Mouse (Mus musculus) layer of hippocampus, adult 2 months (tissue): Measurements from ENCODE around the gene Mrpl53. TPM values are rescaled to one million over a fixed set of nuclear protein-coding genes. Genes with fewer than 3 reads are reported as not detected.
A peak's percentile ranks its signal among the peaks of the same experiment; 100 is the strongest.

ENCODE experiments used
- DNase-seq, 2 experiments: peaks; one replicate each; pipeline ENCODE4 v3.0.0; 2022; ENCODE audit warnings: low spot score in 2 of 2
- H3K27ac ChIP-seq: fragments of 200-600 bp; 2 replicates; pipeline ENCODE4 v1.8.1; 2022
- H3K4me3 ChIP-seq: fragments of 200-600 bp; 2 replicates; pipeline ENCODE4 v1.8.1; 2022; ENCODE audit warnings: mild to moderate bottlenecking
- CTCF ChIP-seq: fragments of 200-600 bp; conservative IDR thresholded peaks from 2 replicates; pipeline ENCODE4 v1.8.1; 2022; ENCODE audit warnings: antibody characterized with exemption, mild to moderate bottlenecking, moderate library complexity
- long read RNA-seq, 2 experiments: library from polyadenylated mRNA; stranded (forward); transcript quantifications; one replicate each; pipeline ENCODE4 v2.0.0; 2021; ENCODE audit warnings: borderline mapping rate in 2 of 2
- total RNA-seq, 2 experiments: library from RNA; stranded (reverse); gene quantifications; 2 replicates each; pipeline ENCODE4 v1.2.3; 2021

Gene Mrpl53
- 10 to 100 TPM; 64.9 to 67.4 TPM for total RNA-seq
- long read RNA-seq, experiment 1, transcript Mrpl53-201 (3 exons, 695 nt), result major isoform, 34 of 35 reads
- long read RNA-seq, experiment 1, partial matches to known transcripts, result 0 of 35 reads
- long read RNA-seq, experiment 1, other reads (novel, unspliced or antisense), result 1 of 35 reads
- long read RNA-seq, experiment 2, transcript Mrpl53-201 (3 exons, 695 nt), result major isoform, 35 of 41 reads
- long read RNA-seq, experiment 2, partial matches to known transcripts, result 0 of 41 reads
- long read RNA-seq, experiment 2, other reads (novel, unspliced or antisense), result 6 of 41 reads

DNA sequence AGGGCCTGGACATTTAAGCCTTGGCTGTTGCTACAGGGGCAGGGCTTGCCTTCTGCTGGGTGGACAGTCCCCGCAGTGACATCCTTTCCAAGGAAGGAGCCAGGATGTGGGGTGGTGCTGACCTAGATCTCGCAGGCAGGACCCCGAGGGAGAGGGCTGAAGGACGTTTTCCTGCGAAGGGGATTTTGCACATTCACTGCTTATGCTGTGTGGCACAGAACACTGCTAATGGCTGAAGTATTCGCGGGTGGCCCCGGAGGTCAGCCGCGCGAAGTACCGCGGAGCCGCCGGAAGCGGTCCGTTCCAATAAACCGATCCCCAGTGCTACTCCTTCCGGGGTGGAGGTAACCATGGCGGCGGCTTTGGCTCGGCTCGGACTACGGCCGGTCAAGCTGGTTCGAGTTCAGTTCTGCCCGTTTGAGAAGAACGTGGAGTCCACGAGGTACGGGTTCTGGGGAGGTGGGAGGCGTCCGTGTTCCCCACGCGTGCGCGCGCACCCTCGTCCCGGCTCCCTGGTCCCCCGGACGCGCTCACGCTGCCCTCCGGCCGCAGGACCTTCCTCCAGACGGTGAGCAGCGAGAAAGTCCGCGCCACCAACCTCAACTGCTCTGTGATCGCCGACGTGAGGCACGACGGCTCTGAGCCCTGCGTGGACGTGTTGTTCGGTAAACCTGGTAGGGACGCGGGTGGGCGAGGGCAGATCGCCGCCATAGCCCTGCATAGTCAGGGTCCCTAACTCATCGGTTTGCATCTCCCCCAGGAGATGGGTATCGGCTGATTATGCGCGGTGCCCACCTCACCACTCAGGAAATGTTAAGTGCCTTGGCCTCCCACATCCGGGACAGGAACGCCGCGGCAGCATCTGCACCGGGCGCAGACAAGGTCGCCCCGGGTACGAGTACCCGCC, at the start of gene Mrpl53:
Gene Mrpl53, plus strand, starts transcription at position 279 of the 907 bp plus-strand sequence.
- DNase-seq, result peak; percentile 73 to 81
- peak within 1 kb of the TSS; percentile 94 for H3K4me3 ChIP-seq
- peak within 1 kb of the TSS; percentile 98 for H3K27ac ChIP-seq
- no peak for TF ChIP-seq CTCF

- Histone ChIP-seq H3K27ac (no peak overlapping the region), H3K4me3 (no peak overlapping the region)
- no peak for DNase-seq
- no peak for TF ChIP-seq CTCF
Observed at GRCm38 (mm10) chr6:83065995-83066394, 42.8 kb upstream of the Mrpl53 start.

DNA sequence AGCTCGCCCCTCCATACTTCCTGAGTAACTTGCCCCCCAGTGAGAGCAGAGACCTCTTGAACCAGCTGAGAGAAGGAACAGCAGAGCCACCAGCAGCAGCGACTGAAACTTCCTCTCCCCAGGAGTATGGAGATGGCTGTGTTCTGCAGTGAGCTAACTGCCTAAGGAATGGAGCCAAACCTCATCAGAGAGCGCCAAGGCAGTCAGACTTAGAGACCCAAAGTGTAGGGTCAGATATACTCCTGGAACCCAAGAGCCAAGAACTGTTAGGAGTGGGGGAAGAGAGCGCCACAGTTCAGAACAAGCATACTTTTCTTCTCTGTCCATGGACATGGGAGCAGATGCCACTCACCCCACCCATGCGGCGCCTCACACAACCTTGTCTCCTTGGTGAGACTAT, 42.4 kb upstream of the Mrpl53 start:
- no peak for DNase-seq
- Histone ChIP-seq H3K27ac (no peak overlapping the region), H3K4me3 (no peak overlapping the region)
- no peak for TF ChIP-seq CTCF

DNA sequence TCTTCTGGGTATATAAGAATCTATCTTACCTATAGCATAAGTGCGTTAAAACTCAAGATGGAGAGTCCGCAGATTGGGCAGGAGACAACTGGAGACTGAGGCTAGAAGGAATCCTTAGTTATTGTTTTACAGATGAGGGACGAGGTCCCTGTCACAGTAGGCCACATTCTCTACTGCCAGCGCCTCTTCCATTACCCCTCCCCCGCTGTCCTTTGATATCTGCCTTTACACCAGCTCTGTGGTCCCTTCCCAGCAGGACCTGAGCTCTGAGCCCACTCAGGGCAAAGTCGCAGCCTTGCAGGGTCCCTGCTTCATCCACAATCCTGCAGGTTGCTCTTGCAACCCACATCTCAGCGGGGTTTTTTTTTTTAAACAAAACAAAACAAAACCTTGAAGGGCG, 40.6 kb upstream of the Mrpl53 start:
- Histone ChIP-seq H3K27ac (no peak overlapping the region), H3K4me3 (no peak overlapping the region)
- DNase-seq, result no peak
- TF ChIP-seq CTCF, result no peak

DNA sequence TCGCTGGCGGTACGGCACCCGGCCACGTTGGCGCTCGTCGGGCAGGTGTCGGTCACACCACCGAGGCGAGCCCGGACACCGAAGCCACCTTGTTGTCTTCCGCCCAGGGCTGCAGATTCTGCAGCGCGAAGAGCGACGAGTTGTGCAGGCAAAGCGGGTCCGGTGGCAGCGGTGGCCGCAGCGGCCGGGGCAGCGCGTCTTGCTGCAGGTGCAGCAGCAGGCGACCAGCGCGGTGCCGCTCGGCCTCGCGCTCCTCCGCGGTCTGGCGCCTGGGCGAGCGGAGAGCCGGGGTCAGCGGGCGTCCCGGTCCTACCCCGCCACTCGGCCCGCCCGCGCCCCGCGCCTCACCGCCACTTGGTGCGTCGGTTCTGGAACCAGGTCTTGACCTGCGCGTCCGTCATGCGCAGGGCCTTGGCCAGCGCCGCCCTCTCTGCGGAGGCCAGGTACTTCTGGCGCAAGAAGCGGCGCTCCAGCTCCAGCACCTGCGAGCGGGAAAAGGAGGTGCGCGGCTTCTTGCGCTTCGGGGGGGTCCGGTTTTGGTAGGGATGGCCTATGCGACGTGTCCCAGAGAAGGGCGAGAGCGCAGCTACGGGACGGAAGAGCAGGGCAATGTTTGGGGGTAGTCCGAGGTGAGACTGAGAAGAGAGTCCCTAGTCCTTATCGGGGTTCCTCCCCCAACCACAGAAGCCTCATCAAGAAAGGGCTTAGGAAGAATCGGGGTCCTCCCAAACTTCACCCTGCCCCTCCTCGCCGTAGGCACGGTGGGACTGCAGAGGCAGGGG, 39.9 kb upstream of the Mrpl53 start:
- DNase-seq, result no peak
- no peak for TF ChIP-seq CTCF
- Histone ChIP-seq H3K27ac (no peak overlapping the region), H3K4me3 (no peak overlapping the region)

DNA sequence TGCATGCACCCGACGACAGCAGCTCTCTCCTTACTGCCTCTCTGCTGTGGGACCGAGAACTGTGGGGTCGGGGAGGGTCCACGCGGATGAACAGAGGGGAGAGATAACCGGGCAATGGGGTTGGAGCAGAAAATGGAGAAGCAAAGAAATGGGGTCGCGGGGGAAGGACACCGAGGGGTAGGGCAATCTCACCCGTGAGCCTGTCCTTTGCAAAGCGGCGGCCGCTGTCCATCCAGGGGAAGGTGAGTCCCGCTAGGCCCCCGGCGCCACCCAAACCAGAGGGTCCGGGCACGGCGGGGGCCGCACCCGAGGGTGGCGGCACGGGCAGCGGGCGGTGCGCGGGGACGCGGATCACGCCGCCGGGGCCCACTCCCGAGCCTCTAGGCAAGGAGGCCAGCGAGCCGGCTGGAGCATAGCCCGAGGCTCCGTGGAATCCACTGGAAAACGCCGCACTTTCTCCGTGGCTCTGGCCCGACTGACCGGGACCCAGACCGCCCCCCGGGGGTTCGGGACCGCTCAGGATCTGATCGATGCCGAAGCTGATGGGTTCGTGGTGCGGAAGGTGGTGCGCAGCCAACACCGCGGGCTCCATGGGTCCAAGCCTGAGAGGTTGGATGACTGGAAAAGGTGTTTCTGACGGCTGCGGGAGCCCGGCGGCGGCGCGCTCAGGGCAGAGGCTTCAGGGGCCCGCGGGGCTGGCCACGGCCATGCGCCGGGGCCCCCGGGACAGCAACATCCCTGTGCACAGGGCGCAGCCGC, 39.2 kb upstream of the Mrpl53 start:
- H3K27ac ChIP-seq, result no peak overlapping the region
- TF ChIP-seq CTCF, result no peak
- no peak overlapping the region for H3K4me3 ChIP-seq
- no peak for DNase-seq

DNA sequence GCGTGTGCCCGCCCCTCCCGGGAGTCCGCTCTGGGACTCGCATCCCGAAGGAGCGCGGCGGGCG, 38.8 kb upstream of the Mrpl53 start, which contains the start of gene Tlx2:
Gene Tlx2, minus strand, starts transcription at position 47 of the 64 bp plus-strand sequence.
- no peak for TF ChIP-seq CTCF
- no peak within 1 kb of the TSS for H3K4me3 ChIP-seq
- DNase-seq, result no peak
- H3K27ac ChIP-seq, result no peak within 1 kb of the TSS

DNA sequence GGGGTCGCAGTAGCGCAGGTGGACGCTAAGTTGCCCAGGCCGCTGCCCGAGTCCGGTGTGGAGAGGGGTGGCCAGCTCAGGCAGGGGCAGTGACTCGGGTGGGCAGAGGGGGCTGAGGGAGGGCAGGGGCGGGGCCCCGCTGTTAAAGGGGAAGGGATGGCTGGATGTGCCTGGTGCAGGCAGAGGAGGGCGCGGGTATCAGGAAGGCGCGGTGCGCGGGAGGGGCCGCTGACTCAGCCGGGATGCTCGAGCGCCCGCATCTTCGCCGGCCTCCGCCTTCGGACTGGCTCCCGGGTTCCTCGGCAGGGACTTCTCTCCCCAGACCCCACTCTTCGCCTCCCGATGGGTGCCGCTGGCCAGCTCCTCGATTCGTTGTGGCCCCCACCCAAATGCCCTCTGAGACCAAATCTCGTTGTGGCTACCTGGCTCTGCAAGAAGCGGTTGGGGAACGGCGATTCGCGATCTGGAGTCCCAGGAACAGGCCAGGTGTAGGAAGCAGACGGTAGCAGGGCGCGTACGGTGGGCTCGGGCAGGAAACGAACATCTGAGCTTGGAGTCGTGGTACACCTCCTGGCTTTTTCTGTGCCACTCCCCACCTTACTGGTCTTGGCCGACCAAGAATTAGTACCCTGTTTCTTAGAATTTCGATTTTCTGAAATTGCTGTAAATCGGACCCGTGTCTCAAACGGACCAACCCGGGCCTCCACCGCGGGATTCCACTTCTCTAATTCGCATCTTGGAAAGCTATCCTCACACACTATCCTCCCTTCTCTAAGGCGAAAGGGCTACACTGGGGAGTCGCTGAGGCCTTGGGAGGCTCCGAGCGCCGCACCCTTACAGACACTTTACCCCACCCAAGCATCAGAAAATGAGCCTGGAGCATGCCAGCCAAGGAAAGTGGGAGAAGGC, 38.3 kb upstream of the Mrpl53 start:
- Histone ChIP-seq H3K27ac (no peak overlapping the region), H3K4me3 (no peak overlapping the region)
- no peak for TF ChIP-seq CTCF
- DNase-seq, result no peak

DNA sequence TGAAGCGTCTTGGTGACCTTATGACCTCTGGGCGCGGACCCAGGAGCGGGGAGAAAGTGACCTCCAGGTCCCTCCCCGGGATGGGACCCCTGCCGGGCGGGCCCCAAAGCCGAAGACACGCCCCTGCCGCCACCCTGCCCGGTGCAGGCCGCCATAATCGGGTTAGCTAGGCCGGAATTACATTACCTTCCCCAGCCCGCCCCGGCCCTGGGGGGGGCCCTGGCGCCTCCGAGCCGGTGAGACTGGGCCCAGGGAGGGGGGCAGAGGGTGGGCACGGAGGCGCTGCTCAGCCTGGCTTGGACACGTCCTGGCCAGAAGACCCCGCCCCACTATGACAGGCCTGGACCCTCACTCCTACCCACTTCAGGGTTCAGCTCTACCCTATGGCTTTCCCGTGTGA, 37.6 kb upstream of the Mrpl53 start:
- Histone ChIP-seq H3K27ac (no peak overlapping the region), H3K4me3 (no peak overlapping the region)
- TF ChIP-seq CTCF, result no peak
- DNase-seq, result no peak

- Histone ChIP-seq H3K27ac (no peak overlapping the region), H3K4me3 (no peak overlapping the region)
- DNase-seq, result no peak
- TF ChIP-seq CTCF, result peak; percentile 49
Observed at GRCm38 (mm10) chr6:83074979-83075378, 33.9 kb upstream of the Mrpl53 start.

DNA sequence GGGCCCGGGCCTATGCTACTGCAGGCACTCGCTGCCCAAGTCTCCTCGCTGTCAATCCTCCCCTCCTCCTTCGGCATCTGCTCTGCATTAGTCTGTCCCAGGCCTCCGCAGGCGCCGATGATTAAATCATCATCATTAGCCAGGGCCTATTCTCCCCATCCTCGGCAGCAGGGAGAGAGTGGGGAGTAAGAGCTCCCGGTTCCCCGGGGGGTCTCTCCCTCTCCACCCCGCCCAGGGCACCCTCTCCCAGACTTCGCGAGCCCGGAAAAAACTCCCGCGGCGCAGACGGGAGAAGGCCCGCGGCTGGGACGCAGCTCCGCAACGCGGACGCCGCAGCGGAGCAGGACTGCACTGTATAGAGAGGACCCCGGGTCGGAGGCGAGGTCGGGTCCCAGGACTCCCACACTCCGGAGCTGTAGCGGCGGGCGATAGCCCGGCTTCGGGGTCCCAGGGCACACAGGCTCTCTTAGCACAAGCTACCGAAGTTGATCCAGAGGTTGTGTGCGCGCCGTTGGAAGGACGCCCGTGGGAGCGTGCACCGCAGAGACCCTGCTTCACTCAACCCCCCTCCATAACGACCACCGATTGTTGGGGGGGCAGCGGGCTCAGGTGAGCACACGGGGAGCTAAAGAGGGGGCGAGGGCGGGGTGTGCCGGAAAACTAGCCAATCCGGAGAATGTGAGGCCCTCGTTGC, 31.1 kb upstream of the Mrpl53 start, which contains the start of gene Pcgf1:
Gene Pcgf1, plus strand, starts transcription at position 240 of the 694 bp plus-strand sequence.
- Histone ChIP-seq H3K4me3 (peak within 1 kb of the TSS; percentile 95), H3K27ac (peak within 1 kb of the TSS; percentile 99)
- no peak for TF ChIP-seq CTCF
- DNase-seq, result peak; percentile 19 to 60
